Mouse (Mus musculus) embryo, embryonic 9.5 days (tissue): ENCODE results near the gene Isyna1.
"Not testable (repeated sequence)": the region's sequence is repeated elsewhere in the genome, so short reads cannot be mapped to it uniquely, and the experiment has no call there.

ENCODE experiments used
- DNase-seq: peaks from one replicate; pipeline ENCODE4 v3.0.0-alpha.2; 2017; ENCODE audit errors: extremely low spot score

The Isyna1 gene

DNA sequence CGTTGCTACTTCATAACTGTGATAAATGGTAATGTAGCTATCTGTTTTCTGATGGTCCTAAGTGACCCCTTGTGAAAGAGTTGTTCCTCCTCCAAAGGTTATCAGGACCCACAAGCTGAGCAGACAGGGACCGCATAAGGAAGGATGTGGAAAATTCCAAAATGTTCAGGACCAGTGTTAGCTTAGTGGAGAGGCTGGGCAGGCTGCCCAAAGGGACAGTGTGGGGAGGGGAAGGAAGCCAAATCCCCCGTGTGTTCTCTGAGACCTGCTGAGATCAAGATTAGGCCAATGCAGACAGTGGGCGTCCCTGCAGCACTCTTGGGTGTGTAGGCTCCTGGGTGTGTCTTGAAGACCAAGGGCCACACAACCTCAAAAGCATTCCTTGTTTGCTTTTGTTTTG is 19.3 kb upstream of the Isyna1 start:
- DNase-seq: no peak

DNA sequence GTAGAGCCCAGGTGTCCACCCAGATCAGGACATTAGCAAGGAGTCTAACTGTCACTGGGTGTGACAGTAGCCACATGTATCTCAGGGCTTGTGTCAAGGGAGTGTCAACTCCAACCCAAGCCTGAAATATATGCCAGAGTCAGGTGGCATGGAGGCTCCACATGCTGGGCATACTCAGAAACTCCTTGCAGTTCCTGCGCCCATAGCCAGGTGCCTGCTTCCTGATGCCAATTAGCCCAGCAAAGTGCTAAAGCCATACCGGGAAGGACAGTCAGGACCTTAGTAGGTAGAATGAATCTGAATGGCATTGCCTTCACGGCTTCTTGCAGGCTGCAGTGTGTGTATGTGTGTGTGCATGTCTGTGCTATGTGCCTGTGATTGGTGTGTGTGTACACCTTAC is 17.0 kb upstream of the Isyna1 start:
- DNase-seq: no peak

DNA sequence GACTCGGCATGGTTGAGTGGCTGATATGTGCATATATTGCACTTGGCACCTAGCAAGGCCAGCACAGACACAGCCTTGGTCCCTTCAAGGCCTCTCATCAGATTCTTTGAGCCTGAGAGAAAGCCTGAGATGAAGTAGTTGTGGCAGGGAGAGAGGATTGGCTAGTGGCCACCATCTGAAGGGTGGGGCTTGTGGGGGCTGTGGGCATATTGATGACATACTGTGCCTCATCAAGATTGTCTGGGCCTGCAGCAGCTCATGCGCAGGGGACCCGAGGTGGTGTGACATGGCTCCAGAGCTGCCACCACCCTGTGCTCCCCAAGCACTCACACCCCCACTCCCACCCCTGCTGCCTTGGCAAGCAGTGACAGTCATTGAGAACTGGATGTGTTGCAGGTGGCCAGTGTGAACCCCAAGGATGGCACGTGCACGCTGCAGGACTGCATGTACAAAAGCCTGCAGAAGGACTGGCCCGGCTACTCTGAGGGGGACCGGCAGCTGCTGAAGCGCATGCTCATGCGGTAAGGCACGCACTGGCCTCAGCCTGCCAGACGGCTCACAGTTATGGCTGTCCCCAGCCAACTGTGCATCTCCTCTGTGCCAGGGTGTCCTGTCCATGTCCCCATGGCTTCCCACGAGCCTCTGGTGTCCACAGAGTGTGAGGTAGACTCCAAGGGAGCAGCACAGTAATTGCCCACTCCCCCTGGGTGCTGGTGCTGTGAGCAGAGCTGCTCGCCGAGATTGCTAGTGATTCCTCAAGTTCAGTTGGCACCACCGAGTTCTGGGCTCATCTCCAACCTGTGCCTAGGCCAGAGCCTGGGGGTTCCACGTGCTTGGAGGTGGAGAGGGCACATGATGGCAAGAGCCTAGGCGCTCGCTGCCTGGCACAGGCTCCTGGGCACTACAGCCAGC is 10.4 kb upstream of the Isyna1 start:
- no peak for DNase-seq

DNA sequence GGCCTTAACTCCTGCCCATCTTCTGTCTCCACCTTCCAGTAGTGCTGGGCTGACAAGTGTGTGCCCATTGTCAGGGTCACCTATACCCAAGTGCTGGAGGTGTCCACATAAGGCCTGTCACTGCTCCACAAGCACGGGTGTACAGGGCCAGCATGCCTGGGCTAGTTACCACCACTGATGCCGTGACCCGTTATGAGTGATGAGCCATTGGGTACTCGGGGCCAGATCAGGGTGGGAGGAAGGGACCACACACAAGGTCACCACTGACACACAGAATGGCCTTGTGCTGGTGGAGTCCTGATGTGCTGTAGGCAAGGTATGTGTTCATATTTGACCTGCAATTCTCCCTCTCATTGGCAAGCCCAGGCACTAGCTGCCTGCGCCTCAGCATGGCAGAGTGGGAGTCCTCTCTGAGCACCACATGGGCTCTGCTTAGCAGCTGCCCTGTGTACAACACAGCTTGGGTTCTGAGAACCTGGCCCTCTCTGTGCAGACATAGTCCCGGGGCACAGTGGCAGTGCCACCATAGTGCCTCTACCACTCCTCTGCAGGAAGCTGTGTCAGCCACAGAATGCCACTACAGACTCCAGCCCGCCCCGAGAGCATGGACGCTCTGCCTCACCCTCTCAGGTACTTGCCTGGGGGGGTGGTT is 9.4 kb upstream of the Isyna1 start:
- no peak for DNase-seq

DNA sequence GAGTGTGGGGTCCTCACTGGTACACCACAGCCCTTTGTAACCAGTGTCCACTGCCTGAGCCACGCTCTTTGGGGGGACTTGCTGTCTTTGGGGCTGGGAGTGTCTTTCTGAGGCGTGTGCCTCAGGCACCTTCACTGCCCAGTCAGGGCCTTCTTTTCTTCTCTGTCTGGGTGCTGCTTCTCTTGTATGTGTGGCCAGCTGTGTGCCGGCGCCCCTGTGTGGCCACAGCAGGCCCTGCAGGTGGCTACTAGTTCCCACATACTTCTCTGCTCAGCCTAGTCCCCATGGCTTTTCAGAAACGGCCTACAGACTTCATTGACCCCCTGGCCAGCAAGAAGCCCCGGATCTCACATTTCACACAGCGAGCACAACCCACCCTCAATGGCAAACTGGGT is 8.9 kb upstream of the Isyna1 start:
- DNase-seq: peak; percentile 36

DNA sequence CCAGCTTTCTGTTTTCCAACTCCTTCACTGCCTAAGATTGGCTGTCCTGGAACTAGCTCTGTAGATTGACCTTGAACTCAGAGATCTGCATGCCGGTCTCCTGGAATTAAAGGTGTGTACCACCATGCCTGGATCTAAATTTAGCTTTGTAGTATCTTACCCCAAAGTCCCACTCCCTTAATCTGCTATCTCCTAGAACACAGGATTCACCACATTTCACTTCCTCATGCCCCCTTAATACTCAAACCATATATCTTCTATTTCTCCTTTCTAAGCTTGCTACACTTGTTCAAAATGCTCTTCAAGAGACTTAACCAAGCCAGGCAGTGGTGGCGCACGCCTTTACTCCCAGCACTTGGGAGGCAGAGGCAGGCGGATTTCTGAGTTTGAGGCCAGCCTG is 6.2 kb upstream of the Isyna1 start:
- DNase-seq: not testable (repeated sequence)

DNA sequence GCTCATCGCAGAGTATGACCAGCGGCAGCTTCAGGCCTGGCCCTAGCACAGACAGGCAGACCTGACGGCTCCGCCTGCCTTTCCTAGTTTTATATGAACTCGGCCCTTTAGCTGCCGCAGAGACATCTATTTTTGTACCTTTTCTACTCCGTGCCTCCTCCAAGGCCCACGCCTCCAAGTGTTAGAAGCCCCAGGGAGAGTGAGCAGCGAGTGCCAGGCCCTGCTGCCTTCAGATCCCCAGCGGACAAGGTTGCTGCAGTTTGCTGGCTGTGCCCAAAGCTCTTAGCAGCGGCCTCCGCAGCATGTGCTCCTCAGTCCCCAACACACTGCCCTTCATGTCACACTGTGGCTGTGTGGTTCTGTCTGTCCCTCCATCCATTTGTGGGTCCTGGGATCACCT is 2.6 kb upstream of the Isyna1 start:
- no peak for DNase-seq

DNA sequence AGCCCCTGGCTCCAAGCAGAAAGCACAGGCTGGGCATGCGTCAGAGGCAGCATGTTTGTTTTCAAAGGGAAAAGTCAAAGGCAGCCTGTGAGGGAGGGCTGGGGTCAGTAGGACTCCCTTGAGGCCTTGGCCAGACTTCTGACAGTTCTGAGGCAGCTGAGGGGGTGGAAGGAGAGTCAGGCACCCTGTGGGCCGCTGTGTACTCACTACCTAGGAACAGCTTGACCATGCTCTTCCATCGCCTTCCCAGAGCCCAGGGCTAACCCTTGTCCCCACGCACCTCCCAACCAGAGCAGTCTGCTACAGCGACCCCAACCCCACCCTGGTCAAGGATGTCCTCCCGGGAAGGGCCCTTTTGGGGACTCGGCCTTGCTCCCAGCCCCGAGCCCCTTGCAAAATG is 1.0 kb upstream of the Isyna1 start:
- DNase-seq: no peak

DNA sequence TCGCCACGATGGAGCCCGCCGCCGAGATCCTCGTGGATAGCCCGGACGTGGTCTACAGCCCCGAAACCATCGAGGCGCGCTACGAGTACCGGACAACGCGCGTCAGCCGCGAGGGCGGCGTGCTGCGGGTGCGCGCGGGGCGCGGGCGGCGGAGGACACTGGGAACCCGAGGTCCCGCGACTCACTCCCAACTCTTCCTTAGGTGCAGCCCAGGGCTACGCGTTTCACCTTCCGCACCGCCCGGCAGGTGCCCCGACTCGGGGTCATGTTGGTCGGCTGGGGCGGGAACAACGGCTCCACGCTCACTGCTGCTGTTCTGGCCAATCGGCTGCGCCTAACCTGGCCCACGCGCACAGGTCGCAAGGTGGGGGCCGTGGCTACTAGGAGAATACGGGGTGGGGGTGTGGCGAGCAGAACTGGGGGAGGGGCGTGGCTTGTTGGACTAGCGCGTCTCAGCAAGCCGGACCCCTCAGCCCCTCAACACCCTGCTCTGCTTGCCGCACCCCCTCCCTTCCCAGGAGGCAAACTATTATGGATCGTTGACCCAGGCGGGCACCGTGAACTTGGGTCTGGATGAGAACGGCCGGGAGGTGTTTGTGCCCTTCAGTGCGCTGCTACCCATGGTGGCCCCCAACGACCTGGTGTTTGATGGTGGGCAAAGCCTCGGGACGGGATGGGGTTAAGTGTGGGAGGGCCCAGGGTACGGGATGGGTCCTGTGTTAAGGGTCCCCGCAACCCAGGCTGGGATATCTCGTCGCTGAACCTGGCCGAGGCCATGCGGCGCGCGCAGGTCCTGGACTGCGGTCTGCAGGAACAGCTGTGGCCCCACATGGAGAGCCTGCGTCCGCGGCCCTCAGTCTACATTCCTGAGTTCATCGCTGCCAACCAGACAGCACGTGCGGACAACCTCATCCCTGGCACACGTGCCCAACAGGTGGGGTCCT is 720 bp downstream of the Isyna1 start:
- peak; percentile 53 for DNase-seq

DNA sequence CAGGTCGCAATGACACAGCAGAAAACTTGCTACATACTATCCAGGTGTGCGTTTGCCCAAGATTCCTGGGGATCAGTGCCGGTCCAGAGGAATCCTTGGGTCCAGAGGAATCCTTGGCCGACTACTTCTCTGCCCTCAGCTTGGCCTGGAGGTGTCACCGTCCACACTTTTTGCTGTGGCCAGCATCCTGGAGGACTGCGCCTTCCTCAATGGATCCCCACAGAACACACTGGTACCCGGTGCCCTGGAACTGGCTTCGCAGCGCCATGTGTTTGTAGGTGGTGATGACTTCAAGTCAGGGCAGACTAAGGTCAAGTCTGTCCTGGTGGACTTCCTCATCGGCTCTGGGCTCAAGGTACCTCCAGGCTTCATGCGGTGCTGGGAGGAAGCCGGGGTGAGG is 1.6 kb downstream of the Isyna1 start:
- DNase-seq: no peak

DNA sequence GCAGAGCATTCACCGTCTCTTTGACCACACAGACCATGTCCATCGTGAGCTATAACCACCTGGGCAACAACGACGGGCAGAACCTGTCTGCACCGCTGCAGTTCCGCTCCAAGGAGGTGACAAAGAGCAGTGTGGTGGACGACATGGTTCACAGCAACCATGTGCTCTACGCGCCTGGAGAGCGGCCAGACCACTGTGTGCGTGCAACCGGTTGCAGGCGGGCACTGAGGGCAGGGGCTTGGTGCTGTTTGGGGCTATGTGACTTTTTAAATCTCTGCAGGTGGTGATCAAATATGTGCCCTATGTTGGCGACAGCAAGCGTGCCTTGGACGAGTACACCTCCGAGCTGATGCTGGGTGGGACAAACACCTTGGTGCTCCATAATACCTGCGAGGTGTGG is 2.0 kb downstream of the Isyna1 start:
- no peak for DNase-seq

DNA sequence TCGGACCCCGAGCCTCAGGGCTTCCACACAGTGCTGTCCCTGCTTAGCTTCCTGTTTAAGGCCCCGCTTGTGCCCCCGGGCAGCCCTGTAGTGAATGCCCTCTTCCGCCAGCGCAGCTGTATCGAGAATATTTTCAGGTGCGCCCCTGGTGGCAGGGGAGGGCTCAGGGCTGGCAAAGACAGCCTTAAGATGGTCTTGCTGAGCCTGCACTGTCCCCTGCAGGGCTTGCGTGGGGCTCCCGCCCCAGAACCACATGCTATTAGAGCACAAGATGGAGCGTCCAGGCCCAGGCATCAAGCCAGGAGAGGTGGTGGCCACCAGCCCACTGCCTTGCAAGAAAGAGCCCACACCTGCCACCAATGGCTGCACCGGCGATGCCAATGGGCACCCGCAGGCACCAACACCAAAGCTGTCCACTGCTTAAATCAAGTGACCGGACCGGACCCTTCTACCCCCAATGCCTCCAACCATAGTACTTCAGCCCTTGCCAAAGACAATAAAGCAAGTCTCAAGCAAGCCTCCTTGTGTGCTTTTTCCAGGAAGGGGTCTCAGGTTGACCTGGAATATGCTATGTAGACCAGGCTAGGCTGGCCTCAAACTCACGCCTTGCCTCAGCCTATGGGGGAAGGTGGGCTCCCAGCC is 2.7 kb downstream of the Isyna1 start:
- no peak for DNase-seq

DNA sequence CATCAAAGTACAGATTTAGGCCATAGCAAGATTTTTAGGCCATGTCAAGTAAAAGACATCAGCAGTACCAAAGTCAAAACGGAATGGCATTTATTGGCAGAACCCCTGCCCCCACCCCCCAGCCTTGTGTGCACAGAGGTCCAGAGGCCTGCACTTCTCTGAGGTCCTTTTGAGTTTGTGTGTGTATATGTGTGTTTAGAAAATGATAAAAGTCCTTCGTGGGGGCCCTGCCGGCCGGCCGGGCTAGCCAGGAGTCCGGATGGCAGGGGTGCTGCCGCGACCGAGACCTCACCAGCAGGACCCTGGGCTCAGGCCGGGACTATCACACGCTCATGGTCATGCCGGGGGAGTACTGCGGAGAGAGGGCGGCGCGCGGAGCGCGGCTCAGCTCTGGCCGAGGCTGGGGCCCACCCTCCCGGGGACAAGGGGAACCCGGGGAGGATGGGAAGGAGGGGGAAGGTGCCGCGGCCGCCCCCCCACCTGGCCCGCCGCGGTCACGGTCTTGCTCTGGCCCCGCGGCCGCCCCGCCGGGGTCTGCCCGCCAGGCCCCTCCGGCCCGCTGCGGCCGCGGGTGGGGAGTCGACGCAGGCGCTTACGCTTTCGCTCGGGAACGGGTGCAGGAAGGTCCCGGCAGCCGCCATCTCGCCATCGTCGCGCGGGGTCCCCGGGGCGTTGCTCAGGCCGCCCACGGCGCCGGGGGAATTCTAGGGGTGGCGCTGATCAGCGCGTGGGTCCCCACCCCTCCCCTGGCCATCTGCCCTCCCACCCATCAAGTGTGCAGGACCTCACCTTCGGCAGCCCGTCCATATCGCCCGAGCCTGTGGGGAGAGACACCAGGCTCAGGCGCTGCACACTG is 3.5 kb downstream of the Isyna1 start:
- peak; percentile 47 for DNase-seq

DNA sequence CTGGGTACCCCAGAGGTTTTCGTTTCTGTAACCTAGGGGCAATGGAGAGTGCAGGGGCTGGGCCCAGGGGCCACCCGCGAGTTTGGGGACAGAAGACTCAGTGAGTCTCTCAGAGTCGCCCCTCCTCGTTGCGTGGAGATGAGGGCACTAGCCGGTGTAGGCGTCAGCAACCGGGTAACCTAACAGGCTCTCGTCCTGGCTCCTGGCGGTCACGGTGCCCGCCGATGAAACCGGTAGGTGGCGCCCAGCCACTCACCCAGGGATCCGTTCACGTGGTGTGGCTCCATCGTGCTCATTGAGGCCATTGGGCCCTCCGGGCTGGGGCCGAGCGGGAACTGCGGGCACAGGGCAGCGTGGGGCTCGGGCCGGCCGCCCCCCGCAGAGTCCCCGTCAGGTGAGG is 4.1 kb downstream of the Isyna1 start:
- DNase-seq: peak; percentile 89

DNA sequence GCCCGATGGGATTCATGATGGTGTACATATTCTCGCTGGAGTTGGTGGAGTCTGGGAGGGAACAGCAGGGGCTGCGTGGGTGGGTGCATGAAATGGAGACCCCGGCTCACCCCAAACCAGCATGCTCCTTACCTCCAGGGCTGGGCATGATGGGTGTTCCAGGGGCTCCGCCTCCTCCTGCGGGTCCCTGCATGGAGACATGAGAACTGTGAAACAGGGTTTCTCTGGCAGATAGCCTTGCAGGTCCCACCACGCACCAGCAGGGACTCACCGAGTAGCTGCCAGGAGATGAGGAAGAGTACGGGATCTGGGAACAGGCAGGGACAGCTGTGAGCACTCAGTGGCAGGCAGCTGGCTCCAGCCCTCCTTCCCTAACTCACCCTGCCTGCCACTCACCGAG is 4.5 kb downstream of the Isyna1 start:
- no peak for DNase-seq

DNA sequence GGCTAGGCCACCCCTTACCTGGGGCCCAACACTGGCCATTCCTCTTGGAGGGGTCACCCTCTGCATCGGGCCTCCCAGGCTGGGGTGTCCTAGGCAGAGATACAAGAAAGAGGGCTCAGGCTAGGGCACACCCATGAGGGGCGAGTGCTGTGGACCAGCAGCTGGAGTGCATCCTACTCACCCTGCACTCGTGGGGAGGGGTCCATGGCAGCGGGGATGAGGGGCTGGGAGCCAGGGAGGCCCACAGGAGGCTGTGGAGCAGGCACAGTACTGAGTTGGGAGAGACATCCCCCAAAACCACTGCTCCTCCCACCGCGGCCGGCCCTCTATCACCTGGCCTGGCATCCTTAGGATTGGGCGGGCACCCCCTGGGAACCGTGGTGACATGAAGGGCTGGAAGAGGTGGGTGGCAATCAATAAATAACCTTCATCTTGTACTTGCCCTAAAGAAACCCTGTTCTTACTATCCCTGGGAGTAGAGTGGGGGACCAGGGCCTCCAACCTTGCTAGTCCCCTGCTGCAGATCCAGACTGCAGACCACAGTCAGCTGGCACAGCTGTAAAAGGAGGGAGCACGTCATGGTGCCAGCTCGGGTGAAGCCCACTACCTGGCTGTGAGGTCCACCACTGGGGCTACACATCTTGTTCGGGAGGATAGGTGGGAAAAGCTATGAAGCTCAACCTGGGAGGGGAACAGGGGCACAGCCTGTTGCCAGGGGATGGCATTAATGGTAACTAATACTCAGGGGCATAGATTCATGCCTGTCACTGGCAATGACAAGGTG is 5.5 kb downstream of the Isyna1 start:
- DNase-seq: no peak

DNA sequence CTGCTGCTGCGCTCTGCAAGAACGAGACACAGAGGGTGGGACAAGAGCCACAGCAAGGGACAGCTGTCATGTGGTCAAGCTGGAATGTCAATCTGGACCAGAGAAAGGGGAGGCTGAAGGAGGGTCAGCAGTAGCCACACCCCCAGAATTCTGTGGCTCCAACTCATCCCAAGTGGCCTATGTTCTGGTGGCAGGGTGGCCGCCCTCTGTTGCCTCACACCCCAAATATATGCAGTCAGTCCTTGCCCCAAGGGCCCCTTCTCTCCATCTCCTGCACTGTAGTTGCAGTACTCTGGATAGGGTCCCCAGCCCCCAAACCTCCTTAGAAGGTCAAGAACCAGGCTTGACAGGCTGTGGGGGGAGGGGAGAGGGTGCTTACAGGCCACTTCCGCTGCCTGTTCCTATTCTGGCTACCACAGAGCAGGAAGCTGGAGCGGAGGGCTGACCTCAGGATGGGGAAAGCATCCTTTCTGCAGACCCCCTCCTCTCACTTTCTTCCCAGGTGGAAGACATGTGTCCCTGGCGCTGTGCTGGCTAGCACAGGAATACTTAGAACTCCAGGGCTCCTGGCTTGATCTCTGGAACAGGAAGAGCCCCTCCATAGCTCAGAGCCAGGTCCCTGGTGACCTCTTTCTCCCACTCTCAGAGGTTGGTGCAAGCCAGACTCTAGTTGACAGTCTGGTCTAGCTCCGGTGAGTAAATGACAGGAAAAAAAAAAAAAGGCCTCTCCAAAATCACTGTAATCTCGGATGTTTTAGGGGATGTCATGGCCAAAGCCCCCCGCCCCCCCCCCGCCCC is 6.5 kb downstream of the Isyna1 start:
- DNase-seq: peak; percentile 66

DNA sequence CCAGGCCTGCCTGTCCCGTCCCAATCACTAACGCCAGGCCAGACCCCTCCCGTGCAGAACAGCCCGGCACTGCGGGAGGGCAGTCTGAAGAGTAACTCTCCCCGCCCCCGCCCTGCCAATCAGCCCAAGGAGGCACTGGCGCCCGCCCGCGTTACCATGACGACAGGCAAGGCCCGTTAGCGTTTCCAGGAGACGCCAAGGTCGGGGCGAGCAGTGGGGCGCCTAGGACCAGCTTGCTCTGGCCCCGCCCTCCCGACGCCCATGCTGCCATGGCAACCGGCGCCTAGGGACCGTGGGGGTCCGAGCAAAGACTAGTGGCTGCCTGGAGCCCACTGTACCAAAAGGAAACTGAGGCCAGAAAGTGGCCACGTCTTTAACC is 7.1 kb downstream of the Isyna1 start:
- DNase-seq: peak; percentile 92

DNA sequence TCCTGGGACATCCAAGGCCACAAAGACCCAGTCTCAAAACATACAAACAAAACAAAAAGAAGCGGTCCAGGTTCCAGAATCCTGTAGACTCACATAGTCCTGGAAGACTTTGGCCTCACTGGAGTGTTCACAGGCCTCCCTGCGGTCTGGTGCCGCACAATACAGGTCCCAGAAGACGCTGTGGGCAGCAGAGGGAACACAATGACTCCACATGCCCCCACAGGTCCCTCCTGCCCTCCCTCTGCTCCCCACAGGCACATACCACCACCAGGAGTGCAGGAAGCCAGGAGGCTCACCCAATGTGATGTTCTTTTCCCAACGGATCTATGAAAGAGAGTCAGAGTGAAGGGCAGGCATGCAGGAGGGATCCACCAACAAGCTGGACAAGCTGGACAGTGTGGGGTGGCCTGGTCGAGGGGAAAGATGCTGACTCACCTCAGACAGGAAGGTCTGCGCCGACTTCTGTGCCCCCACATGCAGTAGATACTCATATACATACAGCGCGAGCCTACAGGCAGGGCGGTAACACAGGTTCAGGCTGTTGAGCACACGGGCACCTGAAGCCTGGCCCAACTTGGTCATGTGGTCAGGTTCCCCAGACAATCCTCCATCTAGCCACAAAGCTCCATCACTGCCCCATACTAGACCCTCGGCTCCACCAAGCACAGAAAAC is 8.1 kb downstream of the Isyna1 start:
- DNase-seq: no peak
